Mouse (Mus musculus): ENCODE measurements around the gene Ulk2.

GRCm38 (mm10) chr11:61853659-61854058 is 1.2 kb downstream of the Ulk2 start:
- TF ChIP-seq CTCF (IDR thresholded peaks at IDR 0.05 in 2 of 3, conservative IDR thresholded peaks at IDR 0.05 in 1 of 3; ENCODE audit: control insufficient read depth in 1 of 3, insufficient read depth in 1 of 3, low read depth in 2 of 3, low read length in 3 of 3, poor library complexity in 1 of 3, severe bottlenecking in 1 of 3) (no peak), NELFE (IDR thresholded peaks at IDR 0.05; ENCODE audit: low read depth, low read length) (no peak), MYC (IDR thresholded peaks at IDR 0.05; ENCODE audit: low read depth, low read length) (no peak), POLR2A (IDR thresholded peaks at IDR 0.05; ENCODE audit: control insufficient read depth in 1 of 2, insufficient read depth in 1 of 2, low read depth in 1 of 2, low read length in 2 of 2, poor library complexity in 1 of 2) (no peak), CHD2 (IDR thresholded peaks at IDR 0.05; ENCODE audit: low read length) (no peak), RAD21 (IDR thresholded peaks at IDR 0.05; ENCODE audit: low read depth, low read length) (no peak), ZNF384 (IDR thresholded peaks at IDR 0.05; ENCODE audit: low read depth, low read length) (peak; percentile 57), TCF12 (IDR thresholded peaks at IDR 0.05; ENCODE audit: low read depth, low read length) (no peak), TAL1 (IDR thresholded peaks at IDR 0.05; ENCODE audit: low read length) (no peak), POLR2AphosphoS2 (IDR thresholded peaks at IDR 0.05; ENCODE audit: low read length) (no peak), MAX (IDR thresholded peaks at IDR 0.05; ENCODE audit: low read length) (no peak), MAFK (IDR thresholded peaks at IDR 0.05; ENCODE audit: borderline replicate concordance, low read depth, low read length) (no peak), GATA1 (IDR thresholded peaks at IDR 0.05; ENCODE audit: low read depth, low read length) (no peak), MXI1 (IDR thresholded peaks at IDR 0.05; ENCODE audit: low read depth, low read length) (no peak)

Data from MEL (cell line).